Mouse (Mus musculus) kidney, embryonic 14.5 days (tissue): ENCODE measurements around the gene Iqschfp. TPM values are rescaled to one million over a fixed set of nuclear protein-coding genes. Genes with fewer than 3 reads are reported as not detected.

Source experiments
- ATAC-seq: fragments of 200-750 bp; cut with Nextera tagmentation; 2 replicates; pipeline ENCODE4 v1.8.0; 2017; ENCODE audit warnings: moderate number of reproducible peaks, mild to moderate bottlenecking, moderate TSS enrichment, moderate library complexity; ENCODE audit not compliant: low FRiP score, low TSS enrichment
- H3K27ac ChIP-seq: fragments of 300-500 bp; sonication (generic); 2 replicates; pipeline ENCODE4 v1.5.1; 2014; ENCODE audit warnings: low read depth, mild to moderate bottlenecking, low read length, moderate library complexity, mixed read lengths
- H3K27me3 ChIP-seq: fragments of 300-500 bp; sonication (generic); 2 replicates; pipeline ENCODE4 v1.6.1; 2014; ENCODE audit warnings: mild to moderate bottlenecking, low read length; ENCODE audit not compliant: control insufficient read depth, insufficient read depth
- H3K36me3 ChIP-seq: fragments of 300-500 bp; sonication (generic); 2 replicates; pipeline ENCODE4 v1.6.1; 2014; ENCODE audit warnings: low read length, mixed read lengths; ENCODE audit not compliant: control insufficient read depth, insufficient read depth
- H3K4me1 ChIP-seq: fragments of 300-500 bp; sonication (generic); 2 replicates; pipeline ENCODE4 v1.6.1; 2014; ENCODE audit warnings: low read length, mixed read lengths; ENCODE audit not compliant: control insufficient read depth, insufficient read depth
- H3K4me2 ChIP-seq: fragments of 300-500 bp; sonication (generic); replicated peaks from 2 replicates; pipeline ENCODE4 v1.6.1; 2014; ENCODE audit warnings: low read depth, mild to moderate bottlenecking, low read length
- H3K4me3 ChIP-seq: fragments of 300-500 bp; sonication (generic); 2 replicates; pipeline ENCODE4 v1.5.1; 2014; ENCODE audit warnings: mild to moderate bottlenecking, low read length
- H3K9ac ChIP-seq: fragments of 300-500 bp; sonication (generic); 2 replicates; pipeline ENCODE4 v1.6.1; 2014; ENCODE audit warnings: low read depth, mild to moderate bottlenecking, low read length, moderate library complexity
- H3K9me3 ChIP-seq: fragments of 300-500 bp; sonication (generic); 2 replicates; pipeline ENCODE4 v1.6.1; 2016; ENCODE audit warnings: low read length; ENCODE audit not compliant: control insufficient read depth
- WGBS: fragments of 180-500 bp; shearing (Covaris S2); extraction: QIAGEN DNeasy Blood & Tissue Kit; methylation state at CpG from one replicate; pipeline ENCODE4 v1.1.7; 2014; 5-methylcytosine and 5-hydroxymethylcytosine counted together
- polyA plus RNA-seq: library from polyadenylated mRNA; unstranded; fragments of >200 nt; fragmentation: Nextera tagmentation; extraction: Ambion mirVana; gene quantifications from 2 replicates; pipeline ENCODE4 v1.2.1, GENCODE M21; 2014

Iqschfp gene
- polyA plus RNA-seq, 1 experiment from 2014 or later: not detected

- H3K9ac ChIP-seq: no peak overlapping the region
- no peak overlapping the region for H3K4me3 ChIP-seq
- H3K4me2 ChIP-seq: no peak overlapping the region
- ATAC-seq: no peak
- no peaks in the 10 kb centered on the region for H3K27me3 ChIP-seq
- no peaks in the 10 kb centered on the region for H3K9me3 ChIP-seq
- WGBS: 72% methylated on average over 10 of the region's 10 CpGs
- no peak overlapping the region for H3K27ac ChIP-seq
- no peaks in the 10 kb centered on the region for H3K36me3 ChIP-seq
- H3K4me1 ChIP-seq: no peaks in the 10 kb centered on the region
Observed at GRCm38 (mm10) chr3:67892768-67893167, 736 bp downstream of the Iqschfp start.

GRCm38 (mm10) chr3:67902517-67902916 lies 10.5 kb downstream of the Iqschfp start:
- 80% methylated on average over 4 of the region's 4 CpGs for WGBS
- Histone ChIP-seq H3K9ac (no peak overlapping the region), H3K4me1 (no peaks in the 10 kb centered on the region), H3K36me3 (no peaks in the 10 kb centered on the region), H3K4me2 (no peak overlapping the region), H3K27me3 (no peaks in the 10 kb centered on the region), H3K9me3 (no peaks in the 10 kb centered on the region), H3K4me3 (no peak overlapping the region), H3K27ac (no peak overlapping the region)
- no peak for ATAC-seq

DNA sequence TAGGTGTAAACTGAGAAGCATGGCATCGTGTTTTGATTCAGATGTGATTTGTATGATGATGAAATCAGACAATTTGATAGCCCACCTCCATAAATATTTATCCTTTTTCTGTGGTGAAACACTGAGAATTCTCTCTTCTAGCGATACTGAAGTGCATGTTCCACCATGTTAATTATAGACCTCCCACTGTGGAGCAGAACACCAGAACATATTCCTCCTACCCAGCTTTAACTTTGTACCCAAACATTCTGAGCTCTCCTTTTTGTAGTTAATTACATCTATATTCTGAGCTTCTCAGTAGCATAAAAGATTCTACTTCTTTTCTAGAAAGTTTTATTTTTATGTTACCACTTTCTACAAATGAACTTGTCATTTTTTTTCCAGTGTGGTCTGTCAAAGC lies 16.6 kb downstream of the Iqschfp start:
- Histone ChIP-seq H3K4me2 (no peak overlapping the region), H3K27ac (no peak overlapping the region), H3K9ac (no peak overlapping the region), H3K36me3 (no peaks in the 10 kb centered on the region), H3K4me3 (no peak overlapping the region), H3K27me3 (no peaks in the 10 kb centered on the region), H3K9me3 (no peaks in the 10 kb centered on the region), H3K4me1 (no peaks in the 10 kb centered on the region)
- no peak for ATAC-seq
- WGBS: 85% methylated on average over 2 of the region's 2 CpGs

- no peak overlapping the region for H3K4me2 ChIP-seq
- H3K4me3 ChIP-seq: no peak overlapping the region
- H3K9ac ChIP-seq: no peak overlapping the region
- H3K4me1 ChIP-seq: no peaks in the 10 kb centered on the region
- H3K36me3 ChIP-seq: no peaks in the 10 kb centered on the region
- H3K27ac ChIP-seq: no peak overlapping the region
- H3K9me3 ChIP-seq: no peaks in the 10 kb centered on the region
- WGBS: 90% methylated on average over 3 of the region's 3 CpGs
- ATAC-seq: no peak
- H3K27me3 ChIP-seq: no peaks in the 10 kb centered on the region
Observed at GRCm38 (mm10) chr3:67918098-67918497, 26.1 kb downstream of the Iqschfp start.

GRCm38 (mm10) chr3:67918634-67919259 lies 26.7 kb downstream of the Iqschfp start:
- Histone ChIP-seq H3K4me2 (no peak overlapping the region), H3K4me3 (no peak overlapping the region), H3K27ac (no peak overlapping the region), H3K4me1 (no peaks in the 10 kb centered on the region), H3K36me3 (no peaks in the 10 kb centered on the region), H3K27me3 (no peaks in the 10 kb centered on the region), H3K9ac (no peak overlapping the region), H3K9me3 (no peaks in the 10 kb centered on the region)
- WGBS: 84% methylated on average over 8 of the region's 8 CpGs
- ATAC-seq: no peak

DNA sequence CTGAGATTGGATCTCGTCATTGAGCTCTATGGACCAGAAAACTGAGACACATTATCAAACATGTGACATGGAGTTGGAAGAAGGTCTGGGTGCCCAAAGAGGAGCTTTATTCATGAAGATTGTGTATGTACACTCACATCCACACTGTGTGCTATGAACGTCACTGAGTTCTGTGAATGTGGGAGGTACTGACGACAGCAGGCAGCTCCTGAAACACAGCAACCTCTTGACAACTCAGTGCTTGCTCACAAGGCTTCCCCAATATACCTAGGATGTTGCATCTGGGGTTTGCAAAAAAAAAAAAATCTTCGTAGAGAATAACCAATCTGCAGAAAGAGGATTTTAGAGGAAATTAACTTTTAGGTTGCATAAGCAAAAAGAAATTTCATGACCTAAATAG lies 31.1 kb downstream of the Iqschfp start:
- no peak for ATAC-seq
- Histone ChIP-seq H3K4me2 (no peak overlapping the region), H3K9ac (no peak overlapping the region), H3K27ac (no peak overlapping the region), H3K9me3 (no peaks in the 10 kb centered on the region), H3K4me3 (no peak overlapping the region), H3K4me1 (no peaks in the 10 kb centered on the region), H3K36me3 (no peaks in the 10 kb centered on the region), H3K27me3 (no peaks in the 10 kb centered on the region)
- 84% methylated on average over 4 of the region's 4 CpGs for WGBS

DNA sequence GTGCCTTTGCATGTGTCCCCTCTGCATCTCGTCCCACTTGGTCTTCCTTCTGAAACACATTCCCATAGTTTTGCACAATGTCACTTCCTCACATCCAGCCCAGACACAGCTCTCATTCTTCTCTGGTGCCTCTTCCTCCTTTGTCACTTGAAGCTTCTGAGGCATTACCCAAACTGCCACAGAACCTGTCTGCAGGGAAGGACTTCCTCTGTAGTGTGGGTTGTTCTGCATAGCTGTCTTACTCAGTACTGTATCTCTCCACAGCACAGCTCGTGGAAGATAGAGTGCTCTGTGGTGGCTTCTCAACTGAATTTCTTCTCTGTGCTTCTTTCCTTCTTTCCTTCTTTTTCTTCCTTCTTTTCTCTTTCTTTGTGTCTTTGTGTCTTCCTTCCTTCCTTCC lies 33.4 kb downstream of the Iqschfp start:
- Histone ChIP-seq H3K27me3 (no peaks in the 10 kb centered on the region; the same call in 1 of the 2 replicates), H3K27ac (no peak overlapping the region), H3K9ac (no peak overlapping the region), H3K4me2 (no peak overlapping the region), H3K36me3 (no peaks in the 10 kb centered on the region), H3K9me3 (no peaks in the 10 kb centered on the region), H3K4me3 (no peak overlapping the region), H3K4me1 (no peaks in the 10 kb centered on the region)
- 56% methylated on average over 2 of the region's 2 CpGs for WGBS
- no peak for ATAC-seq

DNA sequence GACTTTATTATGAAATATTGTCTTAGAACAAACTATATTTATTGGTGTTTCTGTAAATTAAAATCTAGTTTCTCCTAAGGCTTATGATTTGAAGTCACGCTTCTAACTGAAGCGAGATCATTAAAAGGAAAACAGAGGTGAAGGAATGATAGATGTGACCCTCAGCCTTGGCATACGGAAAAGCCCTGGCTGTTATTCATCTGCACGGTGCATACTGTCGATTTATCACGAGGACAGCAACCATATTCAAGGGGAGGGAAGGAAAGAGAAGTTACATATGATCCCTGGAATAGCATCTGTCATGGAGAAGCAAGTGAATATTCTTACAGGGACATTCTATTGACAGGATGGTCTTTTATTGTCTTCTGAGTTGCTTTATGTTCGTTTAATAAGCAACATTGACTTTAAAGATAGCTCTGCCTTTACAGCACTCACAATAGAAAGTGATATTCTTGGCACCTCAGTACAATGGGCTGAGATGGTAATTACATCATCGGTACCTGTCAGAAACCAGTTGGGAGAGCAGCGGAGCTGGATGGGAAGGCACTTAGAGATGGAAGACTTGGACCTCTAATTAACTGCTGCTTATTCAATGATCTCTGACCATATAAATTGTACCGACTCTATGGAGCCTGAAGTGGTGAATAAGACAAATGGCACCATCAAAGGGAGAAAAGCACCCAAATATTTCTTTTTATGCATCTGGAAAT lies 38.5 kb downstream of the Iqschfp start:
- Histone ChIP-seq H3K4me1 (no peaks in the 10 kb centered on the region), H3K27me3 (no peaks in the 10 kb centered on the region; the same call in 1 of the 2 replicates), H3K9me3 (no peaks in the 10 kb centered on the region), H3K4me2 (no peak overlapping the region), H3K4me3 (no peak overlapping the region), H3K27ac (no peak overlapping the region), H3K9ac (no peak overlapping the region), H3K36me3 (no peaks in the 10 kb centered on the region)
- 70% methylated on average over 10 of the region's 10 CpGs for WGBS
- no peak for ATAC-seq

GRCm38 (mm10) chr3:67931181-67931580 lies 39.1 kb downstream of the Iqschfp start:
- H3K36me3 ChIP-seq: no peaks in the 10 kb centered on the region
- H3K27ac ChIP-seq: no peak overlapping the region
- H3K4me1 ChIP-seq: no peaks in the 10 kb centered on the region
- H3K4me2 ChIP-seq: no peak overlapping the region
- no peaks in the 10 kb centered on the region for H3K9me3 ChIP-seq
- no peak overlapping the region for H3K9ac ChIP-seq
- no peak for ATAC-seq
- 91% methylated on average over 8 of the region's 8 CpGs for WGBS
- H3K4me3 ChIP-seq: no peak overlapping the region
- H3K27me3 ChIP-seq: no peaks in the 10 kb centered on the region; the same call in 1 of the 2 replicates
